Mouse (Mus musculus) spleen, embryonic (tissue): ENCODE results near the gene Rabl2.

Experiments used
- CTCF ChIA-PET: fragments of 350-600 bp; sonication (Branson Sonifier 250); formaldehyde crosslinking; loops from one replicate; lab custom pipeline; 2022; lab: Charles Lee

Rabl2 gene

DNA sequence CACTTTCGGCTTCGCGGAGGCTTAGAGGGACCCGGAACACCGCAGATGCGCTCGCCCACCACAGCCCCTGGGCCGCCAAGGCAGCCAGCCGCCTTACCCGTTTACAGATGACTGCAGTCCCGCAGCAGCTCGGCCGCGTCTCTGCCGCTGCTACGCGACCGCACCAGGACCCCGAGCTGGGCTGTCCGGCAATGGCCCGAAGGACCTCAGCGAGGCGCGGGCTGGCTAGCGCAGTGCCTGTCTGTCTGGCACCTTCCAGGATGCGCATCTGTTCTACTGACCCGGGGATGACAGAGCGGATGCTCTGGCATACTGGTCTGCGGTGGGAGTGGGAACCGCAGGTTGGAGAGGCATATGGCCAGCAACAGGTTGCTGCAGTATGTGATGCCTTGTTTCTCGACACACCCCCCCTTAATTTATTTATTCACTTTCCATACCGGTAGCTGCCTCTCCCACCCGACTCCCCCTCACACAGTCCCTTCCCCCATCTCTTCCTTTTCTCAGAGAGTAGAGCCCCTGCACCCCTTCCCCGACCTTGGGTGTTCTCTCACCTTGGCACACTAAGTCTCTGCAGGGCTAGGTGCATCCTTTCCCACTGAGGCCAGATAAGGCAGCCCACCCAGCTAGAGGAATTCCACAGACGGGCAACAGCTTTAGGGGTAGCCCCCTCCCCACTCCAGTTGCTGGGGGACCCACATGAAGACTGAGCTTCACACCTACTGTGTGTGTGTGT is at the start of gene Rabl2:
Gene Rabl2, minus strand, starts transcription at position 201 of the 733 bp plus-strand sequence.
- CTCF ChIA-PET, result no interaction called here

DNA sequence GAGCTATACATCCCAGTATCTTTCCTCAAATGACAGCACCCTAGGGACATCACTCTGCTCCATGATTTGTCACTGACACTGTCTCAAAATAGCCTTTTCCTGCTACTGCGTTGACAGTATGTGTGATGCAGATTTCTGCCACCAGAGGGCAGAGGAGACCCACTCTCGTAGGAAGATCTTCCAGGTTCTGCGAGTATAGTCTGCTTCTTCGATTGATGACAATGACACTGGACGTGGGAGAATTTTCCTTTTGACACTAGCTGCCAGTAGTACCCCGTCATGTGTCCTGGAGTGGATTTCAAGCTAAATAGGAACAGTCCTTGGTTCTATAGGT is 31.9 kb upstream of the Rabl2 start:
- CTCF ChIA-PET, result no interaction called here

DNA sequence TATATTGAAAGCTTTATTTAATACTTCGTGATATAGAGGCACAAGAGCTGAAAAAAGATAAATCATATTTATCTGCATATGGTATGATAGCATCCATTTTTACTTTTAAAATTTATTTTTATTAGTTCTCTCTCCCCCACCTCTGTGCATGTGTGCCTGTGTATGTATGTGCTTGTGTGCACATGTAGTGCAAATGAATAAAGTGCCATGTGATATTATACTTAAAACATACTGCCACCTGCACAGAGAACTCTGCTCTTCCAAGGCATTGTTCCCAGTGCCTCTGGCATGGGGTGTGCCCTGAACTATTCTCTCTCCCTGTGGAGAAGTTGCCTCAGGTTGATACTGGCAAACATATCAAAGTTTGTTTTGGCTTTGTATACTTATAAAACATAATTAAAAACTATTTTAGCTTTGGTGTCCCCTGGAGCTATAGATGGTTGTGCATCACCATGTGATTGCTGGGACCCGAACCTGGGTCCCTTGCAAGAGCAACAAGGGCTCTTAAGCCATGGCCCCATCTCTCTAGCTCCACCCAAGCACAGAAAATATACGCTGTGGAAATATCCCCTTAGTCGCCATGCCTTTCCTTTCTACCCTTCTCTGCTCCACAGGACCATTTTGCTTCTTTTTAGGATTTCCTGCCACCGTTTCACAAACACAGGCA is 31.4 kb upstream of the Rabl2 start:
- CTCF ChIA-PET, result no interaction called here

DNA sequence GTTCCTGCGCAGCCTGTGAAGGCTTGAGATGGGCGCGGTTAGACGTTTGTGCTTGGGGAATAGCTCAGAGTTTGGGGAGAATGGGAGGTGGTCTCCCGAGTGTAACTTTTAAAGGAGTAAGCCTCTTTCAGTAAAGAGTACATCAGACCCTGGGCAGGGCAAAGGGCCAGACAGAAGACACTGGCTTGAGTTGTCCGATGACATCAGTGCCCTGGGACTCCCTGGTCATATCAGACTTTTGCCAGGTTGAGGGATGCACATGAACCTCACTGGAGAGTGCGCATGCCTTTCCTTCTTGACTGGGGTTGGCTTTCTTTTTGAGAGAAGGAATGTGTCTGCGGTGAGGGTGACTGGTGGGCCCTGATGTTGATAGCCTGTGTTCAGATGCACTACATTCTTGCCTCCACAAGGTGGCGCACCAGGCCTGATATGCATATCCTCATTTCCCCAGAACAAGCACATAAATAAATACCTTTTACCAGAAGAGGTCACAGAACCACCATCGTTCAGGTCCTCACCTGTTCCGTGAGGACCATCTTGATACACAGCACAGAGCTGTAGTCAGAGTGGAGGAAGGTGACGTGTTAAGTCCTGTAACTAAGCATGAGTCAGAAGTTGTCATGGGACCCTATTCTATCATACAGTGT is 30.7 kb upstream of the Rabl2 start:
- CTCF ChIA-PET, result no interaction called here

DNA sequence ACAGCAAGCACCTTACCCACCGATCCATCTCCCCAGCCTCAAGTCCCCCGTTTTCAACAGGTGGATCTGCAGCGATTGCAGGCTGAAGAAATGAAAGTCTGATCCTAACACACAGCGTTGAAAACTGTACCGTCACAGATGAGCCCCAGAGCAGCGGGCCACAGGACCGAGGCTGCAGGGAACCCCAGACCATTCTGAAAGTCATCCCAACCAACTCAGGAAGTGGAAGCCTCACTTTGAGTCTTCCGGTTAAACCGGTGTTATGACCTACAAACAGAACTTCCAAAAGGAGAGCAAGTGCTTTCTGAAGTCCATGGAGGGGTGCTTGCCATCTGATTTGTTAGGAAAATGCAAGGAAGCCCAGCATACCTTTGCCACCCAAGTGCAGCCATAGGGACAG is 16.2 kb upstream of the Rabl2 start:
- CTCF ChIA-PET, result no interaction called here

DNA sequence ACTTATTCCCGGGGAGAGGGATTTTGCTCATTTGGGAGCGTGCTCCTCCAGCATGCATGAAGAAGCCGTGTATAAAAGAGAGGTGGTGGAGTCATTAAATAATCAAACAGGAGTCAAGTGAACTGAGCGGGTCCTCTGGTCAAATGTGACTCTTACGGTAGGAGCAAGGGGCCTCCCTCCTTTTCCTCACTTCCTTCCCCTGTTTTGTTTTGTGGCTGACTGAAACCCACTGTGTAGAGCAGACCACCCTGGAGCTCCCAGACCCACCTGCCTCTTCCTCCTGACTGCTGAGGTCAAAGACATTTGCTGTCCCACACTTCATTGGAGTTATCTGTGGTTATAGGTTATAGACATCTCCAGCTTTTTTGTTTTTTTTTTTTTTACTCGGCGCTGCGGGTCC is 15.8 kb upstream of the Rabl2 start:
- CTCF ChIA-PET, result no interaction called here

DNA sequence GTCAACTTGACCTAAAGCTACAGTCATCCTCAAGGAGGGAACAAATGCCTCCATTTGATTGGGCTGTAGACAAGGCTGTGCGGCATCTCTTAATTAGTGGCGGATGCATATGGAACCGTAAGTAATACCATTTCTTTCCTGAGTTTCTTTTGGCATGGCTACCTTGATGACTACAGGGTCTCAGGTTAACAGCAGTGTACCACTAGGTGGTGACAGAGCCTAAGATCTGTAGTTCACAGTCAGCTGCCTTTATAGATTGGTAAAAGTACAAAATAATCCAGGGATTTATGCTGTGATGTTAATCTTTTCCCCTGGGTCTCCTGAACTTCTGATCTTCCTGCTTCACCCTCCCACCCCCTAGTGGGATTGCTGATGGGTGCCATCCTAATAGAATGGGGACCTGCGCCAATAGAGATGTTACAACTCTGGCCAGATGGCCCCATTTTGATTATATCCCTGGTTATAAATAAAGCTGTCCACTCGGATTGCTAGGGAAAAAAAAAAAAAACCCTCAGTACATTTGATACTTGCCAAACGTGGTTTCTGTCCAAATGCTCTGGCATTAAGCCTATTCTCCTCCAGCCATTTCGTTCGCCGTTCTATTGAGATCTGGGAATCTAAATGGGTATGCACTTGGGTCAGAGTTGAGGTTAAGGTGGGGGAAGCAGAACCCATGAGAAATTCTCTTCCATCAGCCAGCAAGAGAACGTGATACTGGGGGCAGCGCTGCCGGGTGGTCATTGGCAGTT is 14.3 kb upstream of the Rabl2 start:
- CTCF ChIA-PET, result no interaction called here

DNA sequence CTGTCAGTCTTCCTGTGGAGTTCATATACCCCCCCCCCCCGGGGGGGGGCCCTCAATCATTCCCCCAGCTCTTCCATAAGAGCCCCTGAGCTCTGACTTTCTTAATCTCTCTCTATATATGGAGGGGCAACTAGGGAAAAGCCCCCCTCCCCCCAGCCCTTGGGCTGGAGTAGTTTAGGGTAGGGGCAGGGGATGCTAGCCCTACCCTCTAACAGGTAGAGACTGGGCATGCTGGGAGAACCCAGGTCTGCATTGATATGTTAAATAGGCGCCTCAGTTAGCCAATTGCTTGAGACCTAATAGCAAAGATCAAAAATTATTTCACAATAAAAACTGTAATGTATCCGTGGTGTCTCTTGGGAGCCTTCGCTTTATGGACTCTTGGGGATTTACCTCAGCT is 825 bp upstream of the Rabl2 start:
- CTCF ChIA-PET, result no interaction called here

DNA sequence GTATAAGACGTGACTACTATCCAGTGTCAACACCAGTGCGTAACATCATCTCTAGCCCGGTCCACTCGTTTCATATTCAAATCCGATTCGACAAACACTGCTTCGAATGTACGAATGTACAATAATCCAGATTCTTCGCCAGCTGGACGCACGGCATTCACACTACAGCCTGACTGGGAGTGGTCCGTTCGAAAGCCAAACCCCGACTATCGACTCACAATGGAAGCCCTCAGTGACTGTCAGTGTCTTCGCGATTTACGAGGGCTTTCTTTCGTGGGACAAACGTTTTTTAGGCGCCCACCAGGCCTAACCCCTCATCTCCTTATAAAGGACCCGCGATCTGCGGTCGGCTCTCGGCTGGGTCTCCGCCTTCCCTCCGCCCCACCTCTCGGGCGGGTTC is 406 bp downstream of the Rabl2 start:
- CTCF ChIA-PET, result no interaction called here

DNA sequence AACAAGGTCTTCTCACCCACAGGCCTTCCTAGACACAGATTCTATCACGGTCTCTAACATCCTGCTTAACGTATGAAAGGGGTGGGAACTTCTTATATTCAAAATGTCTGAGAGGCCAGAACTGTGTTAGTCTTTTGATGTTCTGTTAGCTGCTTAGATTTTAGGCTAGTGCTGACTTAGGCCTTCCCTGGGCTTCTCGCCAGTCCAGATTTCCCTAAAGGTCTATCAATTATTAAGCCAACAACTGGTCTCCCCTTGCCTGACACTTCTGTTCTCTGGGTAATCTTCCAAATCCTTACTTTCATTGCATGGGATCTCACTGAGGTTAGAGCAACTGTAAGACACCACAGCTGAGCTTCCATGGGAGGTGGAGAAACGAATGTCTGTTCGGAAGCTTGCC is 2.6 kb downstream of the Rabl2 start:
- CTCF ChIA-PET, result no interaction called here

DNA sequence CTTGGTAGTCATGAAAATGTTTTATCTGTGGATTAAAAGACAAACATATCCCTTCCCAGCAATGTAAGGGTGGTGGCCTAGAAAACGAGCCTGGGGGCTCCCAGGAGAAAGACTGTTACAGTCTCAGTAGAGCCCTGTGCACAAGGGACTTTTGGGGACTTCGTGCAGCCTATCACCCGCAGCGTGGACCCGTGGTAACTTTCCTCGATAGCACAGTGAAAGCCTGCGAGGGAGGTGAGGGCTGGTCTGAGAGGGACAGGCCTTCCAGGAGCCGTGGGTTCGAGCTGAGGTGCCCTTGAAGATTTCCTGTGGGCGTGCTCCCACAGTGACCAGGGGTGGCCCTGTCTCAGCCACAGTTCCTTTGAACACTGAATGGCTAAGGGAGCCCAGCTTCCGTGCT is 6.1 kb downstream of the Rabl2 start:
- CTCF ChIA-PET, result no interaction called here

DNA sequence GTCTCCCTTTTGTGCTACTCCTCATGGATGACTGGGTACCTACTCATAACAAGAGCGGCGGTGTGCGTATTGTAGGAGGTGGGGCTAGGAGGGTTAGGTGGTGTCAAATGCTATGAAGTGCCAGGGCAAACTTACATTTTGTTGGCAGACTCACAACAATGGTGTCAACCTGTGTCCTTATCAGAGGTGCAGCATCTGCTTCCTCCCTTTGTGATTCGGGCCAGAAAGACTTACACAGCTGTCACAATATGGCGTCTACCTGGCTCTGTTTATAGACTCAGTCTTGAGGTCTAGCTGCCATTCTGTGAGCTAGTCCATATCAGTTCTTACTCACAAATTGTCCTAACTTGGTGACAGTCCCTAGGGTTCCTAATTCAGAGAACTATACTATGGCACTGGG is 6.6 kb downstream of the Rabl2 start:
- CTCF ChIA-PET, result no interaction called here

DNA sequence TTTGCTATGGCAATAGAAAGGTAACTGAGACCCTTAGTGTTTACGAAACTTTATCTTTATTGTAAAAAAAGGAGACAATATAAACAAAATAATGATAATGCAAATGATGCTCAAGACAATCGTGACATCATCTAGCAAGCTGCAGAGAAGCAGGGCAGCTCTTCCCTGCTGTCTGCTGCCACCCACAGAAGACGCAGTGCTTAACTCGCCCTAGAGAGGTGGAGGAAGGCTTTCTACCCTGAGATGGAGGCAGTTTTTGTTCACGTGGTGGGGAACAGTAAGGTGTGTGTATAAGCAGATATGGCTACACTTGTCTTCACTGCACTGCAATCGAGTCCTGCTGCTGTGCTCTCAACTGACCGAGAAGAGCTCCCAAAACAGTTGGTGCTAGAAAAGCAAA is 9.2 kb downstream of the Rabl2 start:
- CTCF ChIA-PET, result no interaction called here

DNA sequence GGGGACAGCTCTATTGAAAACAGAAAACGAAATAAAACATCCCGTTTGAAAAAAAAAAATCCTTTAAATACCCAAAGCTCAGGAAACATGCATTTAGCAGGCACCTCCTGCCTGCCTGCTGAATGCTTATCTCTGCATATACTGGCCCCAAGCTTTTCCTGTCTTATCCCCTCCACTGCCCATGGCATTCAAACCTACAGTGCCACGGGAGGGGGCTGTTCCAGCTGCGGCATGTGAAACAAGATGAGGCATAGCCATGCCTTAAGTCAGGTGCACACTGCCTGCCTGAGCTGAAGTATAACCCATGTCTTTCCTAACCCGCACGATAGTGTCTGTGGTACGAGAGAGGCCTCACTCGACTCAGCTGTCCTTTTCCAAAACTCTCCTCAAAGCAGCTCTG is 19.6 kb downstream of the Rabl2 start:
- CTCF ChIA-PET, result no interaction called here

DNA sequence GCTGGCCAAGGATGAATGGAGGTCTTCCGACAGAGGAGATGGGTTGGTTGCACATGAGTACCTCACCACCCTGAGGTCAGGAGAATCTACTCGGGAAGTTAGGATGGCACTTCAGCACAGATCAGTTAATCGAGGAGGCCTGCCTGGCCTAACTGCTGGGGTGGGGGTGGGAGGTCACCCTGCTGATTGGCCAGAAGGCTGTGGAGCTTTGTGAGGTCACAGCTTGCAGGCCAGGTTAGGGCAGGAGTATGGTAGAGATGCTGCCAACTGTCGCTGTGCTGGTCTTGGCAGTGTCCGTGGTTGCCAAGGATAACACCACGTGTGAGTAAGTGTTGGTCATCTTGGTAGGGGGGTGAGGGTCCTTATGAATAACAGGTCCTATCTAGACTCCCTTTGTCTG is 23.6 kb downstream of the Rabl2 start, which contains the start of gene Acr:
Gene Acr, plus strand, starts transcription at position 213 of the 400 bp plus-strand sequence.
- CTCF ChIA-PET, result no interaction called here

DNA sequence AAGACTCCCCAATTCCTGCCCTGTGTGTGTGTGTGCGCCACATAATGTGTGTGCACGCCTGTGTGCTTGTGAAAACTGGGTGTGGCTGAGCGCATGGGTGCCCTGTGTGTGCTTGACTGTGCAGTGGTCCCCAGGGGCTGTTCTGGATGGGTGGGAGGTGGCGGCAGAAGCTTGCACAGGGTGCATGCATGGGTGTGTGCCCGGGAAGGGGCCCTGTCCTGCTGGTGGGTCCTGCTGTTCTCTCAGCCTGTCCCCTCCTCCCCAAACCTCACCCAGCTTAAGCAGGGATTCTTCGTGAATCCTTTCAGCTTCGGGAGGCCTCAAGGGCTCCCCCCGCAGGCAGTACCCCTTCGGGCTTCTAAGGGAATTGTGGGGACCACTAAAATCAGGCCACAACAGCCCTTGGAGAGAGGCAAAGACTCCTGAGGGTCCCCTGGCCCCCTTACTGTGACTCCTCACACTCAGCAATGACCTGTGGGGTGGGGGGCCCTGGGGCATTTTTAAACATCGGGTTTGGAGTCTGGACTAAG is 32.5 kb downstream of the Rabl2 start:
- CTCF ChIA-PET, result no interaction called here

DNA sequence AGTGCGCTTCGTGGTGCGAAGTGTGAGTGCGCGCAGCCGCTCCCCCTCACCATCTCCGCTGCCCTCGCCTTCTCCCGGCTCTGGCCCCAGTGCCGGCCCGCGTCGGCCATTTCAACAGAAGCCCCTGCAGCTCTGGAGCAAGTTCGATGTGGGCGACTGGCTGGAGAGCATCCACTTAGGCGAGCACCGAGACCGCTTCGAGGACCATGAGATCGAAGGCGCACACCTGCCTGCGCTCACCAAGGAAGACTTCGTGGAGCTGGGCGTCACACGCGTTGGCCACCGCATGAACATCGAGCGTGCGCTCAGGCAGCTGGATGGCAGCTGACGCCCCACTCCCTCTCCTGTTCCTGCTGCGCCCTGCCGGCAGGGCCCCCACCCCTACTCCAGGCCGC is 33.7 kb downstream of the Rabl2 start:
- CTCF ChIA-PET, result no interaction called here

DNA sequence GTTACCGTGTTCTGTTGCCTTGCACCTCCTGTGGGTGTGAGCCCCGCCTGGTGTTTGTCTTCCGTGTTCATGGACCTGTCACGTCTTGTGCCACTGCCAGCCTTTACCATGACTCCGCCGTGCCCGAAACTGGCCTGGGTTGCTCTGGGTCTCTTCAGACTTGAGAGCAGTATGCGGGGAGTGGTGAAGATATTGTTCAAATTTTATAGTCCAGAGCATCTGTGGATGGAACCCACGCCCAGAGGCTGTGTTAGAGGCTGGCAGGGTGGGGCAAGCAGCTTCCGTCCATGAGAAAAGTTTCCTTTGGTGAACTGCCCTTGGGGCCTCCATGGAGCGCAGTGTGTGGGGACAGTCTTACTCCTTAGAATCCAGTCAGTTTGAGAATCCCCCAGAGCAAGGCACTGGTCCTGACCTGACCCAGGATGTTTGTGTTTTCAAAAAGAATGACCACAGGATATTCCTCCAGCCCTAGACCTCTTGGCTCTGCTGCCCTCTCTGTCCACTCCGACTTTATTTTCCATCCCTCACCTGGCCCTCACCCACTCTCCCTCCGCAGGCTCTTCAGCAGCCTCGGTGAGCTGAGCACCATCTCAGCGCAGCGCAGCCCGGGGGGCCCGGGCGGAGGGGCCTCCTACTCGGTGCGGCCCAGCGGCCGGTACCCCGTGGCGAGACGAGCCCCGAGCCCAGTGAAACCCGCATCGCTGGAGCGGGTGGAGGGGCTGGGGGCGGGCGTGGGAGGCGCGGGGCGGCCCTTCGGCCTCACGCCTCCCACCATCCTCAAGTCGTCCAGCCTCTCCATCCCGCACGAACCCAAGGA is 34.3 kb downstream of the Rabl2 start:
- CTCF ChIA-PET, result no interaction called here

DNA sequence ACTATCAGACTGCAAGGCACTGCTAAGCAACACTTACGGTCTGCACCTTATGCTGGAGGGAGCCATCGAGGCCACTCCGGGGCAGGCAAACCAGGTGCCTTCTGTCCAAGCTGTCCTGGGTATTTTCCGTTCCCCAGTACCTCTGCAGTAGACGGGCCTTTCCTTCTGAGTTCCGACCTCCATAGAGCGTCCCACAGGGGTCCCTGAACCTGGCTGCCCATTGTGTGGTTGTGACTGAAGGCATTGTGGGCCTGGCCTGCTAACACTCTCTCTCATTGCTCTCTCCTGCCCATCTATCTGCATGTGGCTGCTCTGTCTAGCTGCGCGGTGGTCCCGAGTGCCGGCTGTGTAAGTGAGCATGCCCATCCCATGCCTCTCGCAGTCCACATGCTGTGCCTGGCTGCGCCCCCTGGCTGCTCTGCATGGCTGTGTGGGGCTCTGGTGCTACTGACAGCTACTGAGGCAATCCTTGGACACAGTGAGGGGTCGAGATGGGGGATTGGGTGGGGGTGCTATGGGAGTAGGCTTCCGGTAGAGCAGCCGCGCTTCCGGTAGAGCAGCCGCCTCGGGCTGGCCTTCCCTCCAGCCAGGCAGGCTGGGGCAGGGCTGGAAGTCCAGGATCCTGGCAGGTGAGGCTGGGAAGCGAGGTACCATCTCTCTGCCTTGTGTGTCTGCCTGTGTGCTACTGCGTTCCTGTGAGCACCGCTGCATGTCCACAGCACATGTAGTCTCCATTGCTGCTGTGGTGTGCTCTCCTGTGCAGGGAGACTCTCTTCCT is 35.1 kb downstream of the Rabl2 start:
- CTCF ChIA-PET, result no interaction called here

DNA sequence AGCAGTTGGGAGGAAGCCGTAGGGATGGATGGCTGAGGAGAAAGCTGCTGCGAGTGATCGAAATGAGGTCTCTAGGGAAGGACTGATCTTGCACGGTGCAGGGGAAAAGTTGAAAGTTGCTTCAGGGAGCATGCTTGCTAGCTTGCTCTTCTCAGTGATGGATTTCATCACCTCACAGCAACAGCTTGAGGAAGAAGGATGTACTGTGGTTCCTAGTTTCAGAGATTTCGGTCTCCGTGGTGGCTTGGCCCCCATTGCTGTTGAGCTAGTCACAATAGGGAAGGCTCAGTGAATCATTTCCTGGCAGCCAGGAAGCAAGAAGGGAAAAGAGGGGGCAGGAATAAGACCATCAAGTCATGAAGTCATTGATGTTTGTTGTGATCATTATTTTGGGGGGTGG is 36.1 kb downstream of the Rabl2 start:
- CTCF ChIA-PET, result no interaction called here

DNA sequence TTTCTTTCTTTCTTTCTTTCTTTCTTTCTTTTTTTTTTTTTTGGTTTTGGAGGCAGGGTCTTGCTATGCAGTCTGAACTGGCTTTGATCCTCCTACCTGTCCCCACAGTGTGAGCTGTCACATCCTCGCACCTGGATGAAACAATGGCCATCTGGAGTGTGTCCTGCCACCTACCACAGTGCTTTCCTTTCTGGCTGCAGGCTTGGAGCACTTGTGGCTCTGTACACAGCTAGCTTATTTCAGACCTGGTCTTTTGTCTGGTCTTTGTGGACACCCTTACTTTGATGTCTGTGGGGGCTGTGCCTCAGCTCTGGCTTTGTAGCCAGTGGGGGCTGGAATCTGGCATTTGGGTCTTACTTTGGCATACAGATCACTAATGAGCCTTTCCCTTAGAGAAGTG is 40.0 kb downstream of the Rabl2 start:
- CTCF ChIA-PET, result no interaction called here
